Mouse (Mus musculus): ENCODE data around the gene Apobec4. TPM values are rescaled to one million over a fixed set of nuclear protein-coding genes. Genes with fewer than 3 reads are reported as not detected.

The Apobec4 gene
- polyA plus RNA-seq, 1 experiment from 2014 or later, result not detected

- no peak for ATAC-seq (replicated peaks; ENCODE audit: insufficient number of reproducible peaks, insufficient read depth, low FRiP score, low read depth)
- no peak overlapping the region for H3K27ac ChIP-seq
- no peak overlapping the region for H3K4me3 ChIP-seq
- H3K36me3 ChIP-seq, result no peaks in the 10 kb centered on the region
- H3K4me2 ChIP-seq, result no peak overlapping the region
- H3K9me3 ChIP-seq (replicated peaks), result no peaks in the 10 kb centered on the region
- no peaks in the 10 kb centered on the region for H3K27me3 ChIP-seq
- peaks cover 24% of the 10 kb centered on the region for H3K4me1 ChIP-seq (replicated peaks)
- no peak overlapping the region for H3K9ac ChIP-seq
Observed at GRCm38 (mm10) chr1:152724286-152724685, 26.1 kb upstream of the Apobec4 start.

DNA sequence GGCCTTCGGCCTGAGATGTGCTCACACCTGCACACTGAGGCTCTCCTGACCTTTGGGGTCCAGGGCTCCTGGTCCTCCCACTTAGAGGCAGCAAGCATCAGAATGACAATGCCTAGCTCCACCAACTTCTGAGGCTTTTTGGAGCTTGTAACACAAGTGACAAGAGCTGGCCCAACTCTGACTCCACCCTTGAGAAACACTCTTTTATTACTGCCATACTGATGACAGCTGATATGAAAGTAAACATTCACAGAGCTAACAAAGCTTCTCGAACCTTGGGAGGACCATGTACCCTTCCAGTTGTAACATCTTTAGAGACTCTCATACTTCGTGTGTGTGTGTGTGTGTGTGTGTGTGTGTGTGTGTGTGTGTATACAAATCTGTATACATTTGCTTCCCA is 24.3 kb upstream of the Apobec4 start:
- 49% methylated on average over 3 of the region's 3 CpGs for WGBS
- H3K4me3 ChIP-seq, result no peak overlapping the region
- no peaks in the 10 kb centered on the region for H3K36me3 ChIP-seq
- H3K27ac ChIP-seq, result no peak overlapping the region
- no peaks in the 10 kb centered on the region for H3K27me3 ChIP-seq
- no peak overlapping the region for H3K4me2 ChIP-seq
- ATAC-seq (replicated peaks; ENCODE audit: insufficient number of reproducible peaks, insufficient read depth, low FRiP score, low read depth), result no peak
- H3K9ac ChIP-seq, result no peak overlapping the region
- H3K9me3 ChIP-seq (replicated peaks), result no peaks in the 10 kb centered on the region
- peaks cover 22% of the 10 kb centered on the region for H3K4me1 ChIP-seq (replicated peaks)

DNA sequence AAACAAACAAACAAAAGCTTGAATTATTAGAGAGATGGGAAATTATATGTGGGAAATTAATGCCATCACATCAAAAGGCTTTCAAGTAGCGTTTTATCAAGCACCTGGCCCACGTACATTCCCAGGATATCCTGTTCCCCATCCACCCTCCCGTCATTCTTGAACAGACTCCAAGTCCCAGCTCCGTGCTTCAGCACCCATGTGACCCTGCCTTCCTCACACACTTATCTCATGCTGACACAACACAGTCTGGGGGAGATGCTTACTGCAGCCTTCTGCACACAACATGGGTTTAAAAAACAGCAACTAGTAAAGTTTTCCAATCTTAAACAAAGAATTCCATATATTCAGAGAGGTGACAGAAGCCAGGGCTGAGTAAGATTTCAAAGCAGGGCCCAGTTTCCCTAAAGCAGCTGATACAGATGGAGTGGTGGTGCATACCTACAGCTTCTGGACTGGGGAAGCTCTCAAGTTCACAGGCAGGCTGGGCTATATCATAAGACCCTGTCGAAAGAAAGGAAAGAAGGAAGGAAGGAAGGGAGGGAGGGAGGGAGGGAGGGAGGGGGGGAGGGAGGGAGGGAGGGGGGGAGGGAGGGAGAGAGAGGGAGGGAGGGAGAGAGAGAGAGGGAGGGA is 22.6 kb upstream of the Apobec4 start:
- peaks cover 18% of the 10 kb centered on the region for H3K4me1 ChIP-seq (replicated peaks)
- no peak overlapping the region for H3K4me3 ChIP-seq
- H3K27me3 ChIP-seq, result no peaks in the 10 kb centered on the region
- no peaks in the 10 kb centered on the region for H3K36me3 ChIP-seq
- H3K4me2 ChIP-seq, result peak overlapping the region; percentile 27; the same call in 1 of the 2 replicates
- ATAC-seq (replicated peaks; ENCODE audit: insufficient number of reproducible peaks, insufficient read depth, low FRiP score, low read depth), result peak; percentile 95
- H3K9me3 ChIP-seq (replicated peaks), result no peaks in the 10 kb centered on the region
- no peak overlapping the region for H3K9ac ChIP-seq
- WGBS, result 10% methylated on average over 4 of the region's 5 CpGs
- peak overlapping the region; percentile 79 for H3K27ac ChIP-seq

DNA sequence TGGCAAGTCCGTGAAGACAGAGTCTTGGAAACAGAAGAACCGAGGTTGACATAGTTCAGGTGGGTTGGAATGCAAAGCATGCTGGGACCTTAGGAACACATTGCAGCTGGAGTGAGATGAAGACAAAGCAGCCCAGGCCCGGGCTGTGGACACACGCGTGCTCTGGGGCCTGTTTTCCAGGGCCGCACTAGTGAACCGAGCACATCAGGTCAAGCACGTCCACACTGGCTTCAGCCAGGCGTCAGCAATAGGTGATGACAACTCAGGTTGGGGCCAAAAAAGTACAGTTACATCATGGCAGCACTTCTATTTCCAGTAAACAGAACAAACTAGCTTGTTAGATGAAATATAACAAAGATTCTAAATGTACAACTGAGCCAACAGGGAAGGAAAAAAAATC is 11.6 kb upstream of the Apobec4 start:
- Histone ChIP-seq H3K27me3 (no peaks in the 10 kb centered on the region), H3K4me2 (no peak overlapping the region), H3K4me1 (replicated peaks) (peaks cover 15% of the 10 kb centered on the region), H3K9me3 (replicated peaks) (no peaks in the 10 kb centered on the region), H3K4me3 (no peak overlapping the region), H3K9ac (no peak overlapping the region), H3K36me3 (no peaks in the 10 kb centered on the region), H3K27ac (peak overlapping the region; percentile 72)
- peak; percentile 92 for ATAC-seq (replicated peaks; ENCODE audit: insufficient number of reproducible peaks, insufficient read depth, low FRiP score, low read depth)
- 39% methylated on average over 9 of the region's 9 CpGs for WGBS

DNA sequence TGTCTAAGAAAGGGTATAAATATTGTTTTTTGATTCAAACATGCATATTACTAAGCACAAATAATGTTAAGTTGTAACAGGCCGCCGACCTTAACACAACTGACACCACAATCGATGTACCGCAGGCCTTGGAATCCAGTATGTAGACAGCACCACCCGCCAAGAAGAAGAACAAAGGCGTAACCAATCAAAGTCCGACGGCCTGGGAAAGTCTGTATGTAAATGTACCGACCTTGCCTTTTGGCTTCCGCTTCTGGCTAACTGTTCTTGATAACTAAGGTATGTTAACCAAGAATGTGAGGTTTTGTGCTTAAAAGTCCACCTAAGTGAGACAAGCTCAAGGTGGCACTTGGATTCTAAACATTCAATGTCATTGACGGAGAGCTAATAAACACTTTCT is 11.0 kb upstream of the Apobec4 start:
- 88% methylated on average over 11 of the region's 11 CpGs for WGBS
- H3K9me3 ChIP-seq (replicated peaks), result no peaks in the 10 kb centered on the region
- ATAC-seq (replicated peaks; ENCODE audit: insufficient number of reproducible peaks, insufficient read depth, low FRiP score, low read depth), result no peak

DNA sequence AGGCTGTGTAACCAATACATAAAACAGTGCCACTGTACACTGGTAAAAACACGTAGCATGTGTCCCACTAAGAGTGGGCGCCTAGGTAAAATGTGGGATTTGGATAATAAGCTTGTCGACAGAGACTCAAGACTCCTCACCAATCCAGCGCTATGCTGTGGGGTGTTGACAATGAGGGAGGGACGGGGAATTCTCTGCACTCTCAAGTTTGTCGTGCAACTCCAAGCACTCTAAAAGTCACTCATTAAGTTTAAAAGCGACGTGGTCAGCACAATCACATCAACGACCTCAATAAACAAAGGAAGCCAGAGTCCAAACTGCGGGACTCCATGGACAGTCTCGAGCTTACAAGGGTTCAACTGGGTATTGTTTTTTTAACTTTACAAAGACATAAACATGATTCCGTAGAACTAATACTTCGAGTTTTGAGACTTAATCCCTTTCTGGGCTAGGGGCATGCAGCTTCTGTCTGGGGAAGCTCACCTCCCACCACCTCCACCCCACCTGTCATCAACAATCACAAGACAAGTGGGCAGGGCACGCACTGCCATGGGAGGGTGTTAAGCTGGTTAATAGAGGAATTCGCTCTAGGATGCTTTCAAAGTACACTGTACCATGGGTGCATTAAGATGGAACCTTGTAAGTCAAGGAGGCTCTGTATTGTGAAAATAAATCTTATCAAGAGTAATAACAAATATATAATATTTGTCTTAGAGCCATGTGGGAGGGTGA is 7.1 kb upstream of the Apobec4 start:
- Histone ChIP-seq H3K27ac (peak overlapping the region; percentile 42), H3K9ac (no peak overlapping the region), H3K27me3 (no peaks in the 10 kb centered on the region), H3K4me3 (no peak overlapping the region), H3K4me1 (replicated peaks) (peaks cover 14% of the 10 kb centered on the region), H3K9me3 (replicated peaks) (no peaks in the 10 kb centered on the region), H3K36me3 (no peaks in the 10 kb centered on the region), H3K4me2 (no peak overlapping the region)
- no peak for ATAC-seq (replicated peaks; ENCODE audit: insufficient number of reproducible peaks, insufficient read depth, low FRiP score, low read depth)
- WGBS, result 40% methylated on average over 15 of the region's 15 CpGs

More for the DNA sequence above, 11.0 kb upstream of the Apobec4 start:
- Histone ChIP-seq H3K4me1 (replicated peaks) (peaks cover 15% of the 10 kb centered on the region), H3K27ac (peak overlapping the region; percentile 60), H3K4me3 (no peak overlapping the region), H3K36me3 (no peaks in the 10 kb centered on the region), H3K9ac (no peak overlapping the region), H3K27me3 (no peaks in the 10 kb centered on the region), H3K4me2 (no peak overlapping the region)

DNA sequence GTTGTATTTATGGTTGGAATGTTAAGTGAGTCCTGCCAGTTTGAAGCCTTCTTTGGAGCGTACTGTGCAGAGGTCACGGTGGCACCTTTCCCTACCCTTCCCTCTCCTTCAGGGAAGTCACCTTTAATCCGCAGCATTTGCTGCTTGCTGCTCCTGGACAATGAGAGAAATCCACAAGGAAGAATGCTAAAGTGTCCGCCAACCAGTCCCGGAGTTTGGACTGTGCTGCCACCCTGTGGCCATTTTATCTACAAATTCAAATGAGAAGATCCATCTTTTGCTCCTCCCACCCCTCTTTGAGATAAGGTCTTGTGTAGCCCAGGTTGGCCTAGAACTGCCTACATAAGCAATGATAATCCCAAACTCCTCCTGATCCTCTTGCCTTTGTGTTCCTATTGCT is 3.9 kb upstream of the Apobec4 start:
- no peaks in the 10 kb centered on the region for H3K36me3 ChIP-seq

GRCm38 (mm10) chr1:152749276-152749675 is 1.1 kb upstream of the Apobec4 start:
- Histone ChIP-seq H3K9me3 (replicated peaks) (no peaks in the 10 kb centered on the region), H3K9ac (no peak overlapping the region), H3K4me3 (no peak overlapping the region), H3K36me3 (no peaks in the 10 kb centered on the region), H3K4me2 (no peak overlapping the region), H3K27ac (no peak overlapping the region), H3K27me3 (no peaks in the 10 kb centered on the region), H3K4me1 (replicated peaks) (peaks cover 9% of the 10 kb centered on the region; the same call in 1 of the 2 replicates)
- 74% methylated on average over 9 of the region's 9 CpGs for WGBS
- no peak for ATAC-seq (replicated peaks; ENCODE audit: insufficient number of reproducible peaks, insufficient read depth, low FRiP score, low read depth)

More for the DNA sequence above, 3.9 kb upstream of the Apobec4 start:
- no peak overlapping the region for H3K4me2 ChIP-seq
- no peaks in the 10 kb centered on the region for H3K27me3 ChIP-seq
- 8% methylated on average over 5 of the region's 5 CpGs for WGBS
- H3K9ac ChIP-seq, result no peak overlapping the region
- no peak; the same call in 1 of the 2 replicates for ATAC-seq (replicated peaks; ENCODE audit: insufficient number of reproducible peaks, insufficient read depth, low FRiP score, low read depth)
- H3K27ac ChIP-seq, result no peak overlapping the region
- no peak overlapping the region for H3K4me3 ChIP-seq
- H3K9me3 ChIP-seq (replicated peaks), result no peaks in the 10 kb centered on the region
- peaks cover 14% of the 10 kb centered on the region for H3K4me1 ChIP-seq (replicated peaks)

DNA sequence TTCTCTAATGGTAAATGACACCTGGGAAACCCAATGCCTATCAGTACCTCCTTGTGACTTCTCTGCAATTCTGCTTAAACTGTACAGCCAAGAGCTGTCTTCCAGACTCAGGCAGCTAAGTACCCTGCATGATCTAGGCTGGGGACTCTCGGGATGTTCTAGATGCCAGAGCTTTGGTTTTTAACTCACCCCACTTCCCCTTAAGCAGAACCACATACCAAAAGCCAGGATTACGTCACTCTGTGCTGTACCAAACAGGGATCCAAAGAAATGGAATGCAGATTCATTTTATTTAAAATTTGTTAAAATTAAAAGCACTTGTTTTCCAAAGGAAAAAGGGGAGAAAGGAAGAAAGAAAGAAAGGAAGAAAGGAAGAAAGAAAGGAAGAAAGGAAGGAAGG is 11.4 kb downstream of the Apobec4 start:
- Histone ChIP-seq H3K4me2 (no peak overlapping the region), H3K27ac (no peak overlapping the region), H3K4me1 (replicated peaks) (peaks cover 6% of the 10 kb centered on the region; the same call in 1 of the 2 replicates), H3K9me3 (replicated peaks) (no peaks in the 10 kb centered on the region), H3K9ac (no peak overlapping the region), H3K4me3 (no peak overlapping the region), H3K36me3 (no peaks in the 10 kb centered on the region), H3K27me3 (peaks cover 10% of the 10 kb centered on the region)
- WGBS, result 64% methylated on average over 2 of the region's 2 CpGs
- no peak for ATAC-seq (replicated peaks; ENCODE audit: insufficient number of reproducible peaks, insufficient read depth, low FRiP score, low read depth)

- peak within 1 kb of the TSS; percentile 93 for H3K27ac ChIP-seq
- H3K4me3 ChIP-seq, result peak within 1 kb of the TSS; percentile 95
- peak; percentile 96 for ATAC-seq (replicated peaks; ENCODE audit: insufficient number of reproducible peaks, insufficient read depth, low FRiP score, low read depth)
- peaks cover 9% of the 10 kb centered on the region for H3K4me1 ChIP-seq (replicated peaks)
- peak within 1 kb of the TSS; percentile 98 for H3K9ac ChIP-seq
- under 1% methylated on average over 75 of the region's 86 CpGs for WGBS
- H3K27me3 ChIP-seq, result peaks cover 10% of the 10 kb centered on the region
- H3K4me2 ChIP-seq, result peak within 1 kb of the TSS; percentile 94
- peaks cover 19% of the 10 kb centered on the region for H3K36me3 ChIP-seq
- no peaks in the 10 kb centered on the region for H3K9me3 ChIP-seq (replicated peaks)
Observed at GRCm38 (mm10) chr1:152766032-152766772, 15.9 kb downstream of the Apobec4 start, which contains the start of the genes Rgl1 and Arpc5. Gene Rgl1 (minus strand): TSS chr1:152766351. Gene Arpc5 (plus strand): TSS chr1:152766542.

All from heart, embryonic 15.5 days (tissue).